Mouse (Mus musculus) forebrain, postnatal 0 days (tissue): ENCODE data around the gene Olfr149. TPM values are rescaled to one million over a fixed set of nuclear protein-coding genes. Genes with fewer than 3 reads are reported as not detected.

Source experiments
- ATAC-seq: fragments of 200-750 bp; cut with Nextera tagmentation; 2 replicates; pipeline ENCODE4 v1.8.0; 2017; ENCODE audit warnings: mild to moderate bottlenecking, moderate library complexity
- DNase-seq: peaks from one replicate; pipeline ENCODE4 v3.0.0-alpha.2; 2015
- H3K27ac ChIP-seq: fragments of 300-500 bp; sonication (generic); 2 replicates; pipeline ENCODE4 v1.5.1; 2014; ENCODE audit warnings: low read depth, mild to moderate bottlenecking, antibody characterized with exemption, low read length, moderate library complexity, mixed read lengths
- H3K27me3 ChIP-seq: fragments of 300-500 bp; sonication (generic); 2 replicates; pipeline ENCODE4 v1.6.1; 2014; ENCODE audit warnings: mild to moderate bottlenecking, low read length, mixed read lengths; ENCODE audit not compliant: insufficient read depth
- H3K36me3 ChIP-seq: fragments of 300-500 bp; sonication (generic); 2 replicates; pipeline ENCODE4 v1.6.1; 2014; ENCODE audit warnings: mild to moderate bottlenecking, moderate library complexity; ENCODE audit not compliant: insufficient read depth
- H3K4me1 ChIP-seq: fragments of 300-500 bp; sonication (generic); 2 replicates; pipeline ENCODE4 v1.6.1; 2014; ENCODE audit warnings: antibody characterized with exemption; ENCODE audit not compliant: insufficient read depth
- H3K4me2 ChIP-seq: fragments of 300-500 bp; sonication (generic); 2 replicates; pipeline ENCODE4 v1.6.1; 2014; ENCODE audit warnings: low read depth, mild to moderate bottlenecking, moderate library complexity
- H3K4me3 ChIP-seq: fragments of 300-500 bp; sonication (generic); 2 replicates; pipeline ENCODE4 v1.5.1; 2014; ENCODE audit warnings: low read depth, low read length, mixed read lengths
- H3K9ac ChIP-seq: fragments of 300-500 bp; sonication (generic); 2 replicates; pipeline ENCODE4 v1.6.1; 2014; ENCODE audit warnings: mild to moderate bottlenecking
- H3K9me3 ChIP-seq: fragments of 300-500 bp; sonication (generic); 2 replicates; pipeline ENCODE4 v1.6.1; 2016; ENCODE audit warnings: low read length
- CTCF ChIP-seq: sonication (generic); IDR thresholded peaks from 2 replicates; pipeline ENCODE4 v1.5.1; 2016; ENCODE audit warnings: antibody characterized with exemption, control low read depth, low read depth
- WGBS: fragments of 180-500 bp; shearing (Covaris S2); extraction: QIAGEN DNeasy Blood & Tissue Kit; methylation state at CpG from one replicate; pipeline ENCODE4 v1.1.7; 2014; 5-methylcytosine and 5-hydroxymethylcytosine counted together
- polyA plus RNA-seq: library from polyadenylated mRNA; unstranded; fragments of >200 nt; fragmentation: Nextera tagmentation; extraction: Ambion mirVana; gene quantifications from 2 replicates; pipeline ENCODE4 v1.2.1, GENCODE M21; 2015
- total RNA-seq: library from RNA; depleted of rRNA; stranded (reverse); fragments of >200 nt; gene quantifications from 2 replicates; pipeline ENCODE4 v1.2.3, GENCODE M21; 2014; rRNA removed

Gene Olfr149
- total and polyA plus RNA-seq, 2 experiments from 2014 or later, result not detected

DNA sequence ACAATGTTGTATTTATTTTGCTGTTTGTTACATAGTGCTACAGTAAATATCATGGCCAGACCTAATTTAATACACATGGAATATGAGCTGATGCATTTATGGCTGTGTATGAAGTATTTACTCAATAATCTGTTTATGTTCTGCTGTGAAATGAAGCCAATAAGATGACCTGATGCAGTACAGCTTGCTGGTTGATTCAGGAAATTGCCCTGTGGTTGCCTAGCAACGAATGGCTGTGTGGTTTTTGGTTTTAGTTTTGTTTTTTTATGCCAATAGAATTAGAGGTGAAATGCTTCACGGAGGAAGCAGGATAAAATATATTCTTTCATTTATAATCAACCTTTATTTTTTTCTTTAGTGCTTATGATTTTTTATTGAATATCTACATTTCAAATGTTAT is 27.6 kb downstream of the Olfr149 start:
- Histone ChIP-seq H3K9ac (no peak overlapping the region), H3K9me3 (no peaks in the 10 kb centered on the region), H3K4me2 (no peak overlapping the region), H3K4me3 (no peak overlapping the region), H3K27me3 (no peaks in the 10 kb centered on the region), H3K36me3 (no peaks in the 10 kb centered on the region), H3K27ac (no peak overlapping the region), H3K4me1 (no peaks in the 10 kb centered on the region)
- no peak for TF ChIP-seq CTCF
- 63% methylated on average over 2 of the region's 2 CpGs for WGBS
- peak; percentile 31 for DNase-seq
- ATAC-seq, result no peak

DNA sequence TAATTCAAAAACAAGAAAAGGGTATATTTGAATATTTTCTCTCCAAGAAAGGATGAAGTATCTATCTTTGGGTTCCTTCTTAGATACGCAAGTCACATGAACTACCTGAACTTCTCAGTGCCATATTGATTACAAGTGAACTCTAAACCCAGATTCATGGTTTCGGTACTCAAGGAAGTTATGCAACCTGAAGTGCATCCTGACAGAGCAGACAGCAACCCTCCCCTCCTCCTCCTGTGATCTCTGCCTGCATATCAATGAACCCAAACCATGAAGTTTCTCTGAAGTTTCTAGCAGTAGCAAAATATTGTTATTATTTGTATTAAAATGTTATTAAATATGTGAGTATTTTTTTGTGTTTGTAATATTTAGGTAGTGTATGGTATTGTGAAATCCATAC is 28.4 kb downstream of the Olfr149 start:
- Histone ChIP-seq H3K4me1 (no peaks in the 10 kb centered on the region), H3K27ac (no peak overlapping the region), H3K9ac (no peak overlapping the region), H3K36me3 (no peaks in the 10 kb centered on the region), H3K4me2 (no peak overlapping the region), H3K9me3 (no peaks in the 10 kb centered on the region), H3K27me3 (no peaks in the 10 kb centered on the region), H3K4me3 (no peak overlapping the region)
- no peak for ATAC-seq
- no peak for TF ChIP-seq CTCF
- WGBS, result 98% methylated on average over 2 of the region's 2 CpGs
- DNase-seq, result no peak

DNA sequence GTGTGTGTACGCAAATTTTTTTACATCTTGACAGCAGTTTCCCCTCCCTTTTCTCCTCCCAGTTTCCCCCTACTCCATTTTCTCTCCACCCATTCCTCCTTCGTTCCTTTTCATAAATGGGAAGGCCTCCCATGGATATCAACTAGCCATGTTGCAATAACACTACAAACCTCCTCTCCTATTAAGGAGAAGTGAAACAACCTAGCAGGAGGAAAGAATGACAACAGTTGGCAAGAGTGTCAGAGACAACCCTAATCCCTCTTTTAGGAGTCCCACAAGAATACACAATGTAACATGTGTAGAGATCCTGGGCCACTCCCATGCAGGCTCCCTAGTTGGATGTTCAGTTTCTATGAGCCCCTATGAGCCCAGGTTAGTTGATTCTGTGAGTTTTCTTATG is 32.1 kb downstream of the Olfr149 start:
- H3K9ac ChIP-seq, result no peak overlapping the region
- DNase-seq, result no peak
- H3K27ac ChIP-seq, result no peak overlapping the region
- H3K4me2 ChIP-seq, result no peak overlapping the region
- H3K4me3 ChIP-seq, result no peak overlapping the region
- TF ChIP-seq CTCF, result no peak
- no peaks in the 10 kb centered on the region for H3K9me3 ChIP-seq
- no peaks in the 10 kb centered on the region for H3K36me3 ChIP-seq
- ATAC-seq, result no peak
- no peaks in the 10 kb centered on the region for H3K27me3 ChIP-seq
- 85% methylated on average over 2 of the region's 2 CpGs for WGBS
- no peaks in the 10 kb centered on the region for H3K4me1 ChIP-seq

DNA sequence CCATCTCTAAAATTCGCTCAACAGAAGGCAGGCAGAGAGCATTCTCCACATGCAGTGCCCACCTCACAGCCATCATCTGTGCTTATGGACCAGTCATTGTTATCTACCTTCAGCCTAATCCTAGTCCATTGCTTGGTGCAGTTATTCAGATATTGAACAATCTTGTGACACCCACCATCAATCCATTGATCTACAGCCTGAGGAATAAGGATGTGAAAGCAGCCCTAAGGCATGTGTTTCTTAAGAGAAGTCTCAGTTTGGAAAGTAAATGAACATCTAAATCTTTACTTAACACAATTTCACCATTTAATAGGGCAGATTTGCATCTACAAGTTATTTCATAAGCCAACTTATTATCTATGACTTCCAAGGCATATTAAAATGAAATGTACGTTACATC is 37.2 kb downstream of the Olfr149 start:
- Histone ChIP-seq H3K9ac (no peak overlapping the region), H3K27me3 (no peaks in the 10 kb centered on the region), H3K9me3 (no peaks in the 10 kb centered on the region), H3K4me2 (no peak overlapping the region), H3K27ac (no peak overlapping the region), H3K4me3 (no peak overlapping the region), H3K36me3 (no peaks in the 10 kb centered on the region), H3K4me1 (no peaks in the 10 kb centered on the region)
- no peak for DNase-seq
- 85% methylated on average over 2 of the region's 2 CpGs for WGBS
- TF ChIP-seq CTCF, result no peak
- no peak for ATAC-seq

DNA sequence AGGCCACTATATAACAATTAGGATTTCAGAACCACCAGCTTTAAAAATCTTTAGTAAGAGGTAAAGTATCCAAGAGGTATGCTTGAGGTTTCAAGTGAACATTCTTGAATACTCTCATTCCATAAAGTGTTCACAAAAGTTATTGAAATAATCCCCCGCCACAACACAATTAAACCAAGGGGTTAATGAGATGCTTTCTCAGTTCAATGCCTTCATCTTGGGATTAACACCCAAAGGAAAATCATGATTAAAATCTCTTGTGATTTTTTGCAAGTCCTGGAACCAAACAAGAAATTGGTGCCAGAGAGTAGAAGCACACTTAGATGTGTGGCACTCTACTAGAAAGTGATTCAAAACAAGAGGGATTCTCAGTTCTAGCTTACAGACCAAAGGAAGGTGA is 40.0 kb downstream of the Olfr149 start, which contains the start of gene Olfr963:
Olfr963 (plus strand) TSS at position 301 of the 400 bp plus-strand sequence.
- no peak within 1 kb of the TSS for H3K4me2 ChIP-seq
- H3K27me3 ChIP-seq, result no peaks in the 10 kb centered on the region
- H3K4me3 ChIP-seq, result no peak within 1 kb of the TSS
- no peak for TF ChIP-seq CTCF
- WGBS, result 80% methylated on average over 1 of the region's 1 CpGs
- H3K9ac ChIP-seq, result no peak within 1 kb of the TSS
- no peaks in the 10 kb centered on the region for H3K36me3 ChIP-seq
- no peaks in the 10 kb centered on the region for H3K4me1 ChIP-seq
- DNase-seq, result no peak
- H3K9me3 ChIP-seq, result no peaks in the 10 kb centered on the region
- ATAC-seq, result no peak
- no peak within 1 kb of the TSS for H3K27ac ChIP-seq

DNA sequence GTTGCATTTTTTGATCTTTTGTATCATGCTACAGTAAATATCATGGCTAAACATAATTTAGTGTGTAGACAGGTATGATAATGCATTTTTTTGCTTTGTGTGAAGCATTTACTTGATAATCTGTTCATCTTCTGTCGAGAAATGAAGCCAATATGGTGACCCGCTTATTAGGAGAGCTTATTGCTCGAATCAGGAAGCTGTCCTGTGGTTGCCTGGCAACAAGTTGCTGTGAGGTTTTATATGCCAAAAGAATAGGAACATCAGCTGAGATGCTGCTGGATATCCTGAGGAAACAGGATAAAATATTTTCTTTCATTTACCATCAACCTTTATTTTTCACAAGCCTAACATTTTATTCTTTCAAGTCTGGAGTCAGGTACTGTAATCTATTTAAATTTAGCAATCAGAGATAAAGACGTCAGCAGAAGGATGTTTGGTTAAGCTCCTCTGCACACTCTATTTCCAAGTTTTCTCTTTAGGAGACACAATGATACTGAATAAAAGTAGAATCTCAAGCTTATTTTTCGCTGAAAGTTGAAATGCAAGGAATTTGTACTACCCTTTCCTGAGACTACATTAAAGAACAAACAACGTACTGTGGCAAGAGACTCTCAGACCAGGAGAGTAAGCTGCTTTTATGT is 52.0 kb downstream of the Olfr149 start:
- no peaks in the 10 kb centered on the region for H3K27me3 ChIP-seq
- no peaks in the 10 kb centered on the region for H3K9me3 ChIP-seq
- no peak for TF ChIP-seq CTCF
- H3K36me3 ChIP-seq, result no peaks in the 10 kb centered on the region
- no peak overlapping the region for H3K27ac ChIP-seq
- WGBS, result 56% methylated on average over 6 of the region's 6 CpGs
- no peak overlapping the region for H3K4me2 ChIP-seq
- H3K9ac ChIP-seq, result no peak overlapping the region
- no peaks in the 10 kb centered on the region for H3K4me1 ChIP-seq
- peak; percentile 45 for DNase-seq
- peak; percentile 63 for ATAC-seq
- no peak overlapping the region for H3K4me3 ChIP-seq

Other genes with a start within 250 kb of the Olfr149 start
- gene Olfr955, start 235.2 kb downstream of the Olfr149 start, total RNA-seq, result not detected in 2 replicates
- not detected in 2 replicates for gene Olfr955, start 235.2 kb downstream of the Olfr149 start, polyA plus RNA-seq
- gene Olfr44, start 213.1 kb downstream of the Olfr149 start, total RNA-seq, result not detected in 2 replicates
- gene Olfr44, start 213.1 kb downstream of the Olfr149 start, polyA plus RNA-seq, result not detected in 2 replicates
- gene Olfr957, start 191.3 kb downstream of the Olfr149 start, total RNA-seq, result not detected in 2 replicates
- not detected in 2 replicates for gene Olfr957, start 191.3 kb downstream of the Olfr149 start, polyA plus RNA-seq
- not detected in 2 replicates for gene Olfr958, start 153.1 kb downstream of the Olfr149 start, total RNA-seq
- gene Olfr958, start 153.1 kb downstream of the Olfr149 start, polyA plus RNA-seq, result not detected in 2 replicates
- gene Olfr959, start 131.5 kb downstream of the Olfr149 start, total RNA-seq, result not detected in 2 replicates
- not detected in 2 replicates for gene Olfr959, start 131.5 kb downstream of the Olfr149 start, polyA plus RNA-seq
- gene AW551984, start 102.7 kb downstream of the Olfr149 start, total RNA-seq, result 103 and 219 TPM in 2 replicates
- gene AW551984, start 102.7 kb downstream of the Olfr149 start, polyA plus RNA-seq, result 46.3 and 98.8 TPM in 2 replicates
- gene Olfr148, start 96.5 kb downstream of the Olfr149 start, total RNA-seq, result not detected in 2 replicates
- gene Olfr148, start 96.5 kb downstream of the Olfr149 start, polyA plus RNA-seq, result not detected in 2 replicates
- not detected in 2 replicates for gene Olfr960, start 85.7 kb downstream of the Olfr149 start, total RNA-seq
- not detected in 2 replicates for gene Olfr960, start 85.7 kb downstream of the Olfr149 start, polyA plus RNA-seq
- gene Olfr961, start 62.0 kb downstream of the Olfr149 start, total RNA-seq, result not detected in 2 replicates
- gene Olfr961, start 62.0 kb downstream of the Olfr149 start, polyA plus RNA-seq, result not detected in 2 replicates
- gene Olfr963, start 39.9 kb downstream of the Olfr149 start, total RNA-seq, result not detected in 2 replicates
- gene Olfr963, start 39.9 kb downstream of the Olfr149 start, polyA plus RNA-seq, result not detected in 2 replicates
- not detected in 2 replicates for gene Olfr965, start 4.2 kb upstream of the Olfr149 start, total RNA-seq
- not detected in 2 replicates for gene Olfr965, start 4.2 kb upstream of the Olfr149 start, polyA plus RNA-seq
- gene Olfr150, start 23.9 kb upstream of the Olfr149 start, total RNA-seq, result not detected in 2 replicates
- gene Olfr150, start 23.9 kb upstream of the Olfr149 start, polyA plus RNA-seq, result not detected in 2 replicates
- not detected in 2 replicates for gene Olfr967, start 39.1 kb upstream of the Olfr149 start, total RNA-seq
- gene Olfr967, start 39.1 kb upstream of the Olfr149 start, polyA plus RNA-seq, result not detected in 2 replicates
- not detected in 2 replicates for gene Olfr968, start 76.1 kb upstream of the Olfr149 start, total RNA-seq
- not detected in 2 replicates for gene Olfr968, start 76.1 kb upstream of the Olfr149 start, polyA plus RNA-seq
- not detected in 2 replicates for gene Olfr969, start 83.8 kb upstream of the Olfr149 start, total RNA-seq
- gene Olfr969, start 83.8 kb upstream of the Olfr149 start, polyA plus RNA-seq, result not detected in 2 replicates
- gene Olfr970, start 101.7 kb upstream of the Olfr149 start, total RNA-seq, result not detected in 2 replicates
- not detected in 2 replicates for gene Olfr970, start 101.7 kb upstream of the Olfr149 start, polyA plus RNA-seq
- gene Olfr971, start 129.8 kb upstream of the Olfr149 start, total RNA-seq, result not detected in 2 replicates
- gene Olfr971, start 129.8 kb upstream of the Olfr149 start, polyA plus RNA-seq, result not detected in 2 replicates
- not detected in 2 replicates for gene Olfr972, start 159.3 kb upstream of the Olfr149 start, total RNA-seq
- gene Olfr972, start 159.3 kb upstream of the Olfr149 start, polyA plus RNA-seq, result not detected in 2 replicates
- gene Olfr229, start 200.2 kb upstream of the Olfr149 start, total RNA-seq, result not detected in 2 replicates
- not detected in 2 replicates for gene Olfr229, start 200.2 kb upstream of the Olfr149 start, polyA plus RNA-seq
- gene Olfr974, start 230.4 kb upstream of the Olfr149 start, total RNA-seq, result not detected in 2 replicates
- gene Olfr974, start 230.4 kb upstream of the Olfr149 start, polyA plus RNA-seq, result not detected in 2 replicates
- 0.15 TPM in 1 of 2 replicates, not detected in the other for gene Olfr975, start 244.9 kb upstream of the Olfr149 start, total RNA-seq
- not detected in 2 replicates for gene Olfr975, start 244.9 kb upstream of the Olfr149 start, polyA plus RNA-seq